Mouse (Mus musculus) liver, embryonic 14.5 days (tissue): ENCODE data around the gene Hephl1. TPM values are rescaled to one million over a fixed set of nuclear protein-coding genes. Genes with fewer than 3 reads are reported as not detected.
A peak's percentile ranks its signal among the peaks of the same experiment; 100 is the strongest.

ENCODE experiments used
- ATAC-seq: fragments of 200-750 bp; cut with Nextera tagmentation; 2 replicates; pipeline ENCODE4 v1.8.0; 2017; ENCODE audit warnings: moderate number of reproducible peaks, mild to moderate bottlenecking, moderate library complexity; ENCODE audit not compliant: insufficient read depth
- DNase-seq, 3 experiments: peaks; one replicate each; pipeline ENCODE4 v3.0.0-alpha.2; 2012 to 2013; ENCODE audit warnings: low read depth in 3 of 3, low spot score in 3 of 3
- H3K27ac ChIP-seq: fragments of 300-500 bp; sonication (generic); 2 replicates; pipeline ENCODE4 v1.5.1; 2014; ENCODE audit warnings: moderate library complexity, mild to moderate bottlenecking, control low read depth, inconsistent platforms
- H3K27me3 ChIP-seq: fragments of 300-500 bp; sonication (generic); 2 replicates; pipeline ENCODE4 v1.6.1; 2014; ENCODE audit warnings: mild to moderate bottlenecking, low read length, moderate library complexity; ENCODE audit not compliant: control insufficient read depth, insufficient read depth
- H3K36me3 ChIP-seq: fragments of 300-500 bp; sonication (generic); replicated peaks from 2 replicates; pipeline ENCODE4 v1.6.1; 2014; ENCODE audit warnings: low read depth; ENCODE audit not compliant: control insufficient read depth, insufficient read depth
- H3K4me1 ChIP-seq, 2 experiments: fragments of 200-500 bp in 1 of 2; fragments of 300-500 bp in 1 of 2; sonication (generic) in 1 of 2; replicated peaks; 2 replicates each; pipeline ENCODE4 v1.6.1; 2012 to 2014; ENCODE audit warnings: antibody characterized with exemption in 1 of 2, inconsistent platforms in 1 of 2, low read length in 1 of 2; ENCODE audit not compliant: control insufficient read depth in 2 of 2, insufficient read depth in 2 of 2
- H3K4me2 ChIP-seq: fragments of 300-500 bp; sonication (generic); 2 replicates; pipeline ENCODE4 v1.6.1; 2014; ENCODE audit warnings: low read depth, mild to moderate bottlenecking, control low read depth, moderate library complexity
- H3K4me3 ChIP-seq, 2 experiments: fragments of 200-500 bp in 1 of 2; fragments of 300-500 bp in 1 of 2; sonication (generic) in 1 of 2; 2 replicates each; pipeline ENCODE4 v1.5.1; 2012 to 2014; ENCODE audit warnings: low read depth in 2 of 2, low read length in 2 of 2, mild to moderate bottlenecking in 2 of 2, control low read depth in 1 of 2, inconsistent platforms in 1 of 2, moderate library complexity in 1 of 2; ENCODE audit not compliant: insufficient read depth in 1 of 2
- H3K9ac ChIP-seq: fragments of 300-500 bp; sonication (generic); replicated peaks from 2 replicates; pipeline ENCODE4 v1.6.1; 2014; ENCODE audit warnings: mild to moderate bottlenecking, control low read depth, moderate library complexity
- H3K9me3 ChIP-seq: fragments of 300-500 bp; sonication (generic); 2 replicates; pipeline ENCODE4 v1.6.1; 2016; ENCODE audit warnings: low read length, mixed read lengths; ENCODE audit not compliant: control insufficient read depth
- CTCF ChIP-seq: IDR thresholded peaks from 2 replicates; pipeline ENCODE4 v1.5.1; 2016; ENCODE audit warnings: antibody characterized with exemption, low read depth, control low read depth
- EP300 ChIP-seq: IDR thresholded peaks from 2 replicates; pipeline ENCODE4 v1.6.1; 2016; ENCODE audit warnings: antibody characterized with exemption, low read depth
- WGBS: fragments of 180-500 bp; shearing (Covaris S2); extraction: QIAGEN DNeasy Blood & Tissue Kit; methylation state at CpG from one replicate; pipeline ENCODE4 v1.1.7; 2014; ENCODE audit not compliant: insufficient replicate concordance; 5-methylcytosine and 5-hydroxymethylcytosine counted together
- polyA plus RNA-seq, 2 experiments: library from polyadenylated mRNA; depleted of rRNA in 1 of 2; stranded (reverse) in 1 of 2; unstranded in 1 of 2; fragments of >200 nt; fragmentation: Nextera tagmentation in 1 of 2; extraction: Ambion mirVana in 1 of 2; gene quantifications; 2 replicates each; pipeline versions ENCODE4 v1.2.1 to v1.2.3; 2012 to 2014

The Hephl1 gene
- polyA plus RNA-seq, 2 experiments, result 0.05 TPM; not detected in 1

DNA sequence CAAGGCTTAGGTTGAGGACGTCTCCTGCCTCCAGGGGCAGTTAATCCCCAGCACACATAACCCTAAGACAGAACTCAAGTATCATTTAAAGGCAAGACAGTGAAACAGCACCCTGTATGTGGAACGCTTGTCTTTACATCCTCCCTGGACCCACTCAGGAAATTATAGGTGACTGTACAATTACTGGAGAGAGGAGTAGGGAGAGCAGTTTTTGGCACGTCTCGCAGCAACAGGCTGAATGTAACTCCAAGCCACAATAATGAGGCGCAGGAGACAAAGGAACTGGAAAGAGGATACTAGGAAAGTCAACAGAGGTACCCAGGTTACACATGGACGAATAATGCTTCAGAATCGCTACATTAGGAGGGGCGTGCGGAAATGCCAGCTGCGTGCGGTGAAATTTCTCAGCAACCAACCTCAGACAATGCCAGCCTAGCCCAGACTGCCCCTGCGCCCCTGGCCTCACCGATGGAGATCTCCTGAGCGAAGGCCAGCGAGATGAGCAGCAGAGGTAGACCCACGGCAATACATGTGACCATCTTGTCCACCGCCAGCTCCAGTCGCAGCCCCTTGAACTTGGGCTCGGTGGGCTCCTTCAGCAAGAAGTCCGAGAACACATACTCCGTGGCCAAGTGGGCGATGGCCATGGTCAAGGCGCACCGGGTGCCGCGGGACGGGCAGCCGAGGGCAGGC is 67.4 kb downstream of the Hephl1 start:
- no peaks in the 10 kb centered on the region for H3K36me3 ChIP-seq
- H3K27me3 ChIP-seq, result peaks cover 7% of the 10 kb centered on the region
- H3K9ac ChIP-seq, result peak overlapping the region; percentile 50
- peak overlapping the region; percentile 43 to 63 for H3K4me3 ChIP-seq
- peak overlapping the region; percentile 56 for H3K4me2 ChIP-seq
- WGBS, result 1% methylated on average over 28 of the region's 28 CpGs
- no peak overlapping the region for H3K27ac ChIP-seq
- H3K4me1 ChIP-seq, result peaks cover 0 to 4% of the 10 kb centered on the region in 2 experiments; a peak in 2 of 4 replicates
- no peak; the same call in 1 of the 2 replicates for ATAC-seq
- no peak for DNase-seq
- no peaks in the 10 kb centered on the region for H3K9me3 ChIP-seq
- TF ChIP-seq EP300 (no peak), CTCF (no peak)

DNA sequence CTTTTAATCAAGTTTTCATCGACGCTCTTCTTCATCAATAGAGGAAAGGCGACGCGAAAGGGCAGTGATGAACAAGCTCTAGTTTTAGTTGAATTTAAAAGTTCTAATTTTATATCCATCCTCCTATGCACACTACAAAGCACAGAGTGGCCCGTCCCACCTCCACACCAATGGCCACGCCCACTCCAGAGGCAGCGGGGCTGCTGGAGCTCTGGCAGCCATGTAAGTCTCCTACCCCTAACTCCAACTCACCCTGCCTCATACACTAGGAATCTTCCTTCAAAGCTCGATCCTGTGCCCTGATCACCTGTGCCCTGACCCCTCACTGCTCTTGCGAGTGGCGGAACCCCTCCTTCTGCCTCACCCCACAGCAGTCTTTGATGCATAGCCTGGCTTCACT is 70.4 kb downstream of the Hephl1 start:
- Histone ChIP-seq H3K9me3 (no peaks in the 10 kb centered on the region), H3K36me3 (no peaks in the 10 kb centered on the region), H3K4me1 (peaks cover 0 to 4% of the 10 kb centered on the region in 2 experiments; a peak in 2 of 4 replicates), H3K4me2 (no peak overlapping the region), H3K27ac (no peak overlapping the region), H3K4me3 (no peak overlapping the region), H3K27me3 (peaks cover 7% of the 10 kb centered on the region), H3K9ac (no peak overlapping the region)
- WGBS, result 77% methylated on average over 11 of the region's 11 CpGs
- TF ChIP-seq EP300 (no peak), CTCF (no peak)
- ATAC-seq (no peak), DNase-seq (no peak)

GRCm38 (mm10) chr9:15039848-15040247 is 72.1 kb downstream of the Hephl1 start:
- Histone ChIP-seq H3K27me3 (0 out of 2 replicates have a peak, but pooled peaks cover under 1% of the 10 kb centered on the region), H3K4me1 (peaks cover 0 to 2% of the 10 kb centered on the region in 2 experiments; a peak in 1 of 4 replicates), H3K4me3 (no peak overlapping the region), H3K36me3 (no peaks in the 10 kb centered on the region), H3K9ac (no peak overlapping the region), H3K27ac (no peak overlapping the region), H3K9me3 (no peaks in the 10 kb centered on the region), H3K4me2 (no peak overlapping the region)
- no peak for DNase-seq
- ATAC-seq, result no peak
- no peak for TF ChIP-seq EP300
- TF ChIP-seq CTCF, result no peak
- 83% methylated on average over 5 of the region's 5 CpGs for WGBS

DNA sequence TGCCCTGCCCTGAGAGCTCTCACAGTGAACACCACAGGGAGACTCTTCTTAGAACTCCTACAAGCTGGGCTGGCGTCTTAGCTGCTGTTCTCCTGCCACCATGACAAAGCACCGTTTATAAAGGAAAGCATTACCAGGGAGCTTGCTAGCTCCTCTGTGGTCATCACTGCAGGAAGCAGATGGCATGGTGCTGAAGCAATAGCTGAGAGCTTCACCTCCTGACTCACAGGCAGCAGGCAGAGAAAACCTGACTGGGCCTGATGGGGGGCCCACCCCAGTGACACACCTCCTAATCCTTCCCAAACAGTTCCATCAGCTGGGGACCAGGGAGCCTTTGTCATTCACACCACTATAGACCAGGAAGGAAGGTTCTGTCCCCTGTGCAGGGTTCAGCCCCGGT is 74.2 kb downstream of the Hephl1 start:
- ATAC-seq (no peak; the same call in 1 of the 2 replicates), DNase-seq (no peak)
- Histone ChIP-seq H3K4me2 (no peak overlapping the region), H3K9ac (no peak overlapping the region), H3K9me3 (no peaks in the 10 kb centered on the region), H3K4me3 (no peak overlapping the region), H3K4me1 (peaks cover 0 to 3% of the 10 kb centered on the region in 2 experiments; a peak in 1 of 4 replicates), H3K27ac (no peak overlapping the region), H3K36me3 (no peaks in the 10 kb centered on the region), H3K27me3 (no peaks in the 10 kb centered on the region)
- TF ChIP-seq CTCF, result no peak
- no peak for TF ChIP-seq EP300
- WGBS, result 38% methylated on average over 3 of the region's 3 CpGs

DNA sequence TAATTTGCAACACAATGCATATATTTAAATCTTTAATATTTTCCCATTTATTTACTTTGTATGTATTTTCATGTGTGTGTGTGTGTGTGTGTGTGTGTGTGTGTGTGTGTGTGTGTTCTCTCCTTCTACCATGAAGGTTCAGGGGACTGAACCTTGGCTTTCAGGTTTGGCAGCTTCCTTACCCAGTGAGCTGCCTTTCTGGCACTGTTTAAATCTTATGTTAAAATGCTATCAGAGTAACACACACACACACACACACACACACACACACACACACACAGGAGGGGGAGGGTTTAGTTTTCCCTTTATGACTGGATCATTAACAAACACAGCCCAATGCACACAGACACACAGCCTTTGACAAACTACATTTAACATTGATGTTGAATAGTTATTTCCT is 74.7 kb downstream of the Hephl1 start:
- Histone ChIP-seq H3K27ac (no peak overlapping the region), H3K4me2 (no peak overlapping the region), H3K27me3 (no peaks in the 10 kb centered on the region), H3K9ac (no peak overlapping the region), H3K36me3 (no peaks in the 10 kb centered on the region), H3K9me3 (no peaks in the 10 kb centered on the region), H3K4me3 (no peak overlapping the region), H3K4me1 (peaks cover 0 to 3% of the 10 kb centered on the region in 2 experiments; a peak in 1 of 4 replicates)
- DNase-seq (no peak), ATAC-seq (no peak)
- TF ChIP-seq EP300 (no peak), CTCF (no peak)
